ENCODE assay signal across 12 mouse cellular contexts in the genomic region with DNA sequence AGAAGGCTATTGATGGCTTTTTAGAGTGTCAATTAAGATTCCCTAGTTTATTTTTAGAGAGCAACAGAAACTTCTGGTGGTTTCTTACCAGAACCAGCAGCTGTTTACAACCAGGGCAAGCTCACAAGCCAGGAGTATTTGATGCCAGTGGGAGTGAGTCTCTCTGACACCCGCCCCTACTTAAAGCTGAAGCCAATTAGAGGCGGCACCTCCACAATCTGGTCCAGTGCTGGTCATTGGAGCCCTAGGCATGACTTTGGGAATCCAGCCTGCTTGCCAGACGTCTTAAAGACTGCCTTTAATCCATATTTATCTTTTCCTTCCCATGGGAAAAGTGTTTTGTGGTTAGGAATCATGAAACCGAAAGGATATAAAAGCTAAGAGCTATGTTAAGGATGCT. TPM values are rescaled to one million over a fixed set of nuclear protein-coding genes. Genes with fewer than 3 reads are reported as not detected.
DNase-seq lines count a peak whose midpoint lies in the region; ATAC-seq lines count a peak whose summit lies in the region.
"Had no signal": no experiment of that assay in that cellular context is flagged by ENCODE, and none has a peak within 500 bp of the region (broad histone marks: within the 10 kb centered on the region; RNA-seq: fewer than 3 reads in every experiment).

No protein-coding gene starts in this region.

- peak overlapping the region; percentile 39; the same call in 1 of the 2 replicates for H3K27ac ChIP-seq in kidney, embryonic 16.5 days (ENCODE audit: low read length)
- H3K27ac ChIP-seq: embryonic facial prominence, embryonic 12.5 days had no signal

- H3K27me3 ChIP-seq in kidney, embryonic 16.5 days (ENCODE audit: insufficient read depth, low read length), result no peaks in the 10 kb centered on the region
- H3K27me3 ChIP-seq: embryonic facial prominence, embryonic 12.5 days had no signal

- H3K9me3 ChIP-seq in kidney, embryonic 16.5 days (ENCODE audit: low read length), result no peaks in the 10 kb centered on the region
- H3K9me3 ChIP-seq: embryonic facial prominence, embryonic 12.5 days had no signal

- ATAC-seq in kidney, embryonic 16.5 days (ENCODE audit: low FRiP score, low TSS enrichment), result no peak
- ATAC-seq: forebrain, postnatal 0 days; intestine, postnatal 0 days had no signal

- 0 out of 2 replicates have a peak overlapping the region, but pooled peaks have one; percentile 22 for H3K4me2 ChIP-seq in kidney, embryonic 16.5 days (replicated peaks; ENCODE audit: low read depth, low read length)
- H3K4me2 ChIP-seq: embryonic facial prominence, embryonic 12.5 days had no signal

- DNase-seq in embryo, embryonic 10 days (ENCODE audit: low spot score), result peak; percentile 11
- DNase-seq in embryo, embryonic 9.5 days (ENCODE audit: extremely low spot score), result no peak
- DNase-seq in kidney, adult 8-10 months, result no peak
- peak; percentile 35 for DNase-seq in forelimb bud, embryonic 11.5 days (ENCODE audit: low read depth, low spot score)
- peak; percentile 24 to 49 for DNase-seq in kidney, postnatal 4 days
- no peak for DNase-seq in layer of hippocampus, adult 9-10 months (ENCODE audit: low spot score)
- DNase-seq in adrenal gland, postnatal 14 days, result no peak
- DNase-seq: forebrain, postnatal 0 days had no signal

- no peak overlapping the region for H3K4me3 ChIP-seq in kidney, embryonic 16.5 days (ENCODE audit: low read length)
- H3K4me3 ChIP-seq: embryonic facial prominence, embryonic 12.5 days had no signal

- H3K4me1 ChIP-seq in kidney, embryonic 16.5 days (ENCODE audit: insufficient read depth, low read length), result peaks cover 16% of the 10 kb centered on the region

- H3K36me3 ChIP-seq in kidney, embryonic 16.5 days (ENCODE audit: insufficient read depth, low read length), result no peaks in the 10 kb centered on the region
- H3K36me3 ChIP-seq: embryonic facial prominence, embryonic 12.5 days had no signal

- H3K9ac ChIP-seq in kidney, embryonic 16.5 days (replicated peaks; ENCODE audit: low read length), result no peak overlapping the region
- H3K9ac ChIP-seq: embryonic facial prominence, embryonic 12.5 days; forebrain, postnatal 0 days had no signal

- 39% methylated on average over 4 of the region's 4 CpGs for WGBS in kidney, embryonic 16.5 days

RNA-seq across cellular contexts. Expression of a gene that starts 38.4 kb away (rescaled TPM):
- polyA plus RNA-seq in kidney, embryonic 16.5 days (2015; fragmentation: Nextera tagmentation; extraction: Ambion mirVana), result 191 and 197 TPM in 2 replicates
- 21.2 and 25.8 TPM in 2 replicates for total RNA-seq in adrenal gland, postnatal 14 days (2021)
- total RNA-seq: MEL had no signal

Comparison
In these comparisons a context has a peak if more than half of its experiments do, and no peak if none do; other contexts are left out.
1. DNase-seq: peak in embryo, embryonic 10 days (single experiment), forelimb bud, embryonic 11.5 days (single experiment) and kidney, postnatal 4 days (2 of 2); none in embryo, embryonic 9.5 days (single experiment), kidney, adult 8-10 months (0 of 2), layer of hippocampus, adult 9-10 months (single experiment) and adrenal gland, postnatal 14 days (single experiment).